Mouse (Mus musculus) midbrain, embryonic 16.5 days (tissue): ENCODE measurements at regions not wholly inside any gene's neighbourhood (a gene's known extent, or its start where the extent isn't known, plus 50 kb on each side); places are given as distances from the start of the nearest gene placed in this dataset.

Source experiments
- ATAC-seq: fragments of 200-750 bp; cut with Nextera tagmentation; 2 replicates; pipeline ENCODE4 v1.8.0; 2017; ENCODE audit warnings: moderate TSS enrichment
- H3K27ac ChIP-seq: fragments of 300-500 bp; sonication (generic); 2 replicates; pipeline ENCODE4 v1.5.1; 2014; ENCODE audit warnings: mild to moderate bottlenecking, low read length, mixed read lengths
- H3K27me3 ChIP-seq: fragments of 300-500 bp; sonication (generic); 2 replicates; pipeline ENCODE4 v1.6.1; 2014; ENCODE audit warnings: low read depth, low read length, mixed read lengths; ENCODE audit not compliant: control insufficient read depth, insufficient read depth
- H3K36me3 ChIP-seq: fragments of 300-500 bp; sonication (generic); 2 replicates; pipeline ENCODE4 v1.6.1; 2014; ENCODE audit warnings: mild to moderate bottlenecking, low read length, moderate library complexity, mixed read lengths; ENCODE audit not compliant: control insufficient read depth, insufficient read depth
- H3K4me1 ChIP-seq: fragments of 300-500 bp; sonication (generic); 2 replicates; pipeline ENCODE4 v1.6.1; 2014; ENCODE audit warnings: mild to moderate bottlenecking, low read length, mixed read lengths; ENCODE audit not compliant: control insufficient read depth, insufficient read depth
- H3K4me2 ChIP-seq: fragments of 300-500 bp; sonication (generic); 2 replicates; pipeline ENCODE4 v1.6.1; 2014; ENCODE audit warnings: mild to moderate bottlenecking, low read length, mixed read lengths
- H3K4me3 ChIP-seq: fragments of 300-500 bp; sonication (generic); 2 replicates; pipeline ENCODE4 v1.5.1; 2014; ENCODE audit warnings: low read depth, mild to moderate bottlenecking, low read length, moderate library complexity, mixed read lengths
- H3K9ac ChIP-seq: fragments of 300-500 bp; sonication (generic); 2 replicates; pipeline ENCODE4 v1.6.1; 2014; ENCODE audit warnings: low read depth, low read length, mixed read lengths
- H3K9me3 ChIP-seq: fragments of 300-500 bp; sonication (generic); replicated peaks from 2 replicates; pipeline ENCODE4 v1.6.1; 2014; ENCODE audit warnings: mild to moderate bottlenecking, low read length, mixed read lengths; ENCODE audit not compliant: control insufficient read depth, poor library complexity, severe bottlenecking
- WGBS: fragments of 180-500 bp; shearing (Covaris S2); extraction: QIAGEN DNeasy Blood & Tissue Kit; methylation state at CpG from one replicate; pipeline ENCODE4 v1.1.7; 2014; 5-methylcytosine and 5-hydroxymethylcytosine counted together

DNA sequence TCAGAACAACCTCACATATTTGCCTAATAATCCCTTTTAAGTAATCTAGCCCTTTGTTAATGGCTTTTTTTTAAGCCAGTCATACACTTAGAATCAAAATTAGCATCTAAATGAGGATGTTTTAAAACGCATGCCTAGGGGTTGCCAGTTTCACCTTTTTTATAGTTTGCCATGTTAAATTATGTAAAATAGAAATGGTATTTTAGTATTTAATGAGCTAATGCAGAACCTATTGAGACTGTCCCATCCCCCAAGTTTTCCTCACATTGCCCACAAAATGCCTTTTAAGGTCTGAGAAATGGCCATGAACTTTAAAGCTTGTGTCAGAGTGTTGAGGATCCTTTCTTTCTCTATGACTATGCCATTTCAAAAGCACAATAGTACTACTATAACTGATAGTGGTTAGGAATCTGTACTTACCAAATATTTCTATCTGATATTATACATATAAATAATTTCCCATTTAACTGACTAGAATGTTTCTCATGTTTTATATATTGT lies 400.6 kb upstream of the Cypt12 start:
- H3K9me3 ChIP-seq = no peaks in the 10 kb centered on the region
- no peak overlapping the region for H3K27ac ChIP-seq
- no peak for ATAC-seq
- no peak overlapping the region for H3K4me3 ChIP-seq
- no peaks in the 10 kb centered on the region for H3K27me3 ChIP-seq
- no peaks in the 10 kb centered on the region for H3K36me3 ChIP-seq
- H3K9ac ChIP-seq = no peak overlapping the region
- no peak overlapping the region for H3K4me2 ChIP-seq
- H3K4me1 ChIP-seq = no peaks in the 10 kb centered on the region
- 10% methylated on average over 1 of the region's 1 CpGs for WGBS

DNA sequence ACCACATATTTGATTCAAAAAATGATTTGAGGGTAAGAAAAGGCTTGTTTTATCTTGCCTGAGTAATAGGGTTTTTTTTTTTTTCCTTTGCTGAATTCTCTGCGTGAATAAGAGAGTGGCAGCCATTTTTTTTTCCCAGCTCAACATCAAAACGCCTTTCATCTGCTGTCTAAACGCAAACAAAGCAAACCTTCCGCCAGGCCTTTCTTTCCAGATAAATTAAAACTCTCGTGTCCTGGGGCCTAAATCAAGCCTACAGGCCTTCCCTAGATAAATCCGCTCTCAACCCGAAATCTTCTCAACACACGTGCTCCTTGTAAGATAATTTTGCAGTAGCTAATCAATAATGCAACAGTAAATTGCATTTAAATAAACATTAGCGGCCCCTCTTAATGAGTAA lies 365.7 kb upstream of the Cypt12 start:
- Histone ChIP-seq H3K4me3 (no peak overlapping the region), H3K4me1 (peaks cover 6% of the 10 kb centered on the region; the same call in 1 of the 2 replicates), H3K27ac (peak overlapping the region; percentile 92), H3K9me3 (no peaks in the 10 kb centered on the region), H3K9ac (peak overlapping the region; percentile 44; the same call in 1 of the 2 replicates), H3K27me3 (no peaks in the 10 kb centered on the region), H3K4me2 (peak overlapping the region; percentile 44), H3K36me3 (no peaks in the 10 kb centered on the region)
- 13% methylated on average over 9 of the region's 9 CpGs for WGBS
- peak; percentile 81 for ATAC-seq

DNA sequence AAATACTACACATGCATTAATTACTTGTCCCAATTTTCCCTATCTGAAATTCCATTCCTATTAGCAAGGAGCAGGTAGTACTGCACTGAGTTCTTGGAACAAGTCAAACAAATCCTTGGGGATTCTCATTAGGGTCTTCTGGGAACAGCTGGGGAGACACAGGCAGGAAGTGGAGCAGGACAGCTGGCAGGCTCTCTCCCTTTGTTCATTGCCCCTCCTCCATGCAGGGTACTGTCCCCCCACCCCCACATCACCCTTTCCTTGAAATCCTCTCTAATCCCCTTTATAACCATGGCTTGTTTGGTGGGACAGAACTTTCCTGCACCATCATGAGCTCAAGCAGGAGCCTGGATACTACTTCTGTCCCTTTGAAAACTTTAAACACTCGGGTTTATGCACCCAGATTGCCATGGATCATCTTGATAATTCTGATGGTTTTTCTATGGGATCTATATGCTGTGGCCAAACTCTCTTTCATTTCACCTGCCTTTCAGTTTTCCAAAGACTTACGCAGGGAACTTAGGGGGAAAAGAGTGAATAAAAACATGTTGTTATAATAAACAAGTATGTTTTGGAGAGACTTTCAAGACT lies 358.2 kb upstream of the Cypt12 start:
- no peak overlapping the region for H3K27ac ChIP-seq
- no peak for ATAC-seq
- no peak overlapping the region for H3K4me3 ChIP-seq
- no peaks in the 10 kb centered on the region for H3K27me3 ChIP-seq
- no peaks in the 10 kb centered on the region for H3K36me3 ChIP-seq
- H3K4me1 ChIP-seq = no peaks in the 10 kb centered on the region
- WGBS = 42% methylated on average over 2 of the region's 2 CpGs
- H3K4me2 ChIP-seq = no peak overlapping the region
- H3K9me3 ChIP-seq = no peaks in the 10 kb centered on the region
- H3K9ac ChIP-seq = no peak overlapping the region

DNA sequence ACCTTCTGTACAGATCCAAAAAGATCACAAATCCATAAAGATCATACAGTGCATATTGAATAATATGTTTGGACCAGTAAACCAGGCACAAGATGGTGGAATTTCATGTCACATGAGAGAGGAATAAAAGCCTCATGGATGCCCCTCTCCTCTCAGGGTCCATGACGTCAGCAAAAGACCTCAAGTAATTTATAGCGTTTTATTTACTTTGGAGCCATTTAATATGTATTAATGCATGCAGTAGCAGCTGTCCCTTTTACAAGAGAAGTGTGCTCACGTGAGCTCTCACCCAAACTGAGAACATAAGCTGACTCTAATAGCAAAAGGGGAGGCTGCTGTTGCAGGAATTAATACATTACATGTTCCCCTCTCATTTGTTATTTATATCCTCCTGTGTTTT lies 355.7 kb upstream of the Cypt12 start:
- no peaks in the 10 kb centered on the region for H3K4me1 ChIP-seq
- H3K27me3 ChIP-seq = no peaks in the 10 kb centered on the region
- no peak overlapping the region for H3K27ac ChIP-seq
- no peaks in the 10 kb centered on the region for H3K36me3 ChIP-seq
- H3K9me3 ChIP-seq = no peaks in the 10 kb centered on the region
- ATAC-seq = no peak
- 14% methylated on average over 3 of the region's 3 CpGs for WGBS
- H3K9ac ChIP-seq = no peak overlapping the region
- no peak overlapping the region for H3K4me3 ChIP-seq
- no peak overlapping the region for H3K4me2 ChIP-seq

DNA sequence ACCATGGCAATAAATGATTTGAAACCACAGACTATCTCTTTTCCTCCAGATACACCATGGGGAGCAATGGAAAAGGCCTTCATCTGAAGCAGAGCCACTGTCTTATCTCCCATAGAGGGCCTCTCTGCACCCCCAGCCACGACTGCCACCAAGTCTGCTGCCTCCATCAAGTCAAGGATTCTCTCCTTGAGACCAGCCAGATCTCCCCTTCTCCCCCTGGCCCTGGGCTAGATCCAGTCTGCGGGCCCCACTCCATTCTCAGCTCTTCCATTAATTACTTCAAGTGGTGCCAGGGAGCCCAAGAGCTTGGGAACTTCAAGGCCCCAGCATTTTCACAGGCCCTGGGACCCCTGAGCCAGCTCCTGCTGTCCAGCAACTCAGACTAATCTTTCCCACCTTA lies 351.8 kb upstream of the Cypt12 start:
- 75% methylated on average over 2 of the region's 2 CpGs for WGBS
- no peaks in the 10 kb centered on the region for H3K9me3 ChIP-seq
- no peak overlapping the region for H3K9ac ChIP-seq
- H3K27ac ChIP-seq = no peak overlapping the region
- no peaks in the 10 kb centered on the region for H3K27me3 ChIP-seq
- no peak overlapping the region for H3K4me2 ChIP-seq
- H3K4me1 ChIP-seq = no peaks in the 10 kb centered on the region
- no peak for ATAC-seq
- H3K36me3 ChIP-seq = no peaks in the 10 kb centered on the region
- no peak overlapping the region for H3K4me3 ChIP-seq

DNA sequence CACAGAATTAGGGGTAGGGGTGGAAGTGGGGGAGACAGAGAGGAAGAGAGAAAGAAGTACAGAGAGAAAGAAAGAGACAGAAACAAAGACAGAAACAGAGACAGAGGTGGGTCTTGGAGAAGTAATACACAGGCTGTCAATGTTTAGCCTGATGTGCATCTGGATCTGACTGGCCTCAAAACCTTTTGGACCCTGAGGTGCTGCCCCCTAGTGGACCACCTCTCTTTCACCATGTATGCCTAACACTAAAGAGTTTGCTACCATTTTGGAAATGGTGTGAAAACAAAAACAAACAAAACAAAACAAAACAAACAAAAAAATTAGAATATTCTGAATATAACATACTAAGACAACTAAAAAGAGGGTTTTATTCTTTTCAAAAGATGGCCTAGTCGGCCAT lies 334.7 kb upstream of the Cypt12 start:
- 89% methylated on average over 1 of the region's 1 CpGs for WGBS

DNA sequence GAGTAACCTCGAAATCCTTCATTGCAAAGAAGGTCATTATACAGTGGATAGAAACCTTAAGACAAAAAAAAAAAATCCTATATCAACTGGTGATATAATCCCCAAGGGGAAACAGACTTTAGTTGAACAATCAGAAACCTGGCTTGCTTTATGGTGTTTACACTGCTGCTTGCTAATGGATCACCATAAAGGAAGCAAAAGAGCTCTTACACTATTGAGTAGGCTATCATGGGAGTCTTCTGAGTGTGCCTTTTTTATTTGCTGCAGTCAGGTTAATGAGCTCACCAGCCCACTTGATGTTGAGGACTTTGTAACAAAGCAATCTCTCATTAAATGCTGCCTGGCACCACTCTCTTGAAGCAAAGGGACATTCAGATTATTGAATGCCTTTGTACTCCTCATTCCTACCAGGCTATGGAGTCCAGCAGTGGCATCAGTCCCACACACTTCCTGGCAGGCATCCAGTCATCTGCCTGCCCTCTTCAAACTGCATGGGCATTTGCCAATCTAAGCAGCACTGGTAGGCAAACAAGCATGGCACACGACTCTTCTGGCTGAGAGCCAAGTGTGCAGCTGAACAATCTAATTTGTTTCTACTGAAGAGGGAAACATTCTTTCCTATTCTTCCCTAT lies 331.7 kb upstream of the Cypt12 start:
- Histone ChIP-seq H3K9me3 (no peaks in the 10 kb centered on the region), H3K4me3 (no peak overlapping the region), H3K36me3 (no peaks in the 10 kb centered on the region), H3K9ac (no peak overlapping the region), H3K4me2 (no peak overlapping the region), H3K27ac (peak overlapping the region; percentile 71), H3K27me3 (no peaks in the 10 kb centered on the region), H3K4me1 (peaks cover 15% of the 10 kb centered on the region)
- peak; percentile 80 for ATAC-seq
- WGBS = 45% methylated on average over 2 of the region's 2 CpGs

More for the DNA sequence above, 334.7 kb upstream of the Cypt12 start:
- H3K4me3 ChIP-seq = no peak overlapping the region
- no peaks in the 10 kb centered on the region for H3K9me3 ChIP-seq
- H3K36me3 ChIP-seq = no peaks in the 10 kb centered on the region
- no peak overlapping the region for H3K27ac ChIP-seq
- no peak overlapping the region for H3K4me2 ChIP-seq
- no peak for ATAC-seq
- H3K4me1 ChIP-seq = peaks cover 6% of the 10 kb centered on the region; the same call in 1 of the 2 replicates
- H3K9ac ChIP-seq = no peak overlapping the region
- H3K27me3 ChIP-seq = no peaks in the 10 kb centered on the region

DNA sequence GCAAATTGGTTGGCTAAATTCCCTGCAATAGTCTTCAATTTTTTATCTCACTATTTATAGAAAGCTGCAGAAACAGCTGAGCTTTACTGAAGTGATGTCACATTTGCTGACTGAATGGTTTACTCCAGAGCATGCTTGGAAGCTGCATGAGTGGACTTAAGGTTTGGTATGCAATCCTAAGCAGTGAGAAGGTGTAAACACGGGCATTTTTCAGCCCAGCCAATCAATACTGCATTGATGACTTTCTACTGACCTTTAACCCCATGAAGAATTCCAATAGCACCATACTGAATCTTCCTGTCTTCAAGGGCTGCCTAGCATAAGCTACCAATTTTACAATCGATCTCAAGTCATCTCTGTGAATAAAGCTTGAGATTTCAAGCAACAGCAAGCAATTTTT lies 328.7 kb upstream of the Cypt12 start:
- Histone ChIP-seq H3K27me3 (no peaks in the 10 kb centered on the region; the same call in 1 of the 2 replicates), H3K9me3 (no peaks in the 10 kb centered on the region), H3K4me2 (peak overlapping the region; percentile 52), H3K9ac (peak overlapping the region; percentile 55), H3K4me3 (peak overlapping the region; percentile 9; the same call in 1 of the 2 replicates), H3K27ac (peak overlapping the region; percentile 95), H3K36me3 (no peaks in the 10 kb centered on the region), H3K4me1 (peaks cover 17% of the 10 kb centered on the region)
- WGBS = 9% methylated on average over 2 of the region's 2 CpGs
- ATAC-seq = peak; percentile 78

DNA sequence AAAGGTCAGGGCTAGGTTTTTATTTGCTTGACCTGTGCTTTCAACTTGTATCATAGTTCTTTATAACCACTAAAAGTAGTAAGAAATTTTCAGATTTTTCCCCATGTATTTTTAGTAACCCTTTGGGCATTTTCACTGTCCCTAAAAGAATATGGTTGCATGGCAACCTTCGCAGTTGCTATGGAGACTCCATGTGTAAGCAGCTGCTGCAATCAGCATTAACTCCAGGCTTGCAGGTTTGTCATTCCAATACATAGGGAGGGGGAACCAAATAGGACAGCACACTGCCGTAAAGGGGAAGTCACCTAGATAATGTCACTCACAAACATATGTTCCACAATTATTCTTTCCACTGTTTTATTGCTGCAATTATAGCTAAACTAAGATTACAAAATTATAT lies 328.3 kb upstream of the Cypt12 start:
- Histone ChIP-seq H3K36me3 (no peaks in the 10 kb centered on the region), H3K4me2 (peak overlapping the region; percentile 52), H3K27me3 (no peaks in the 10 kb centered on the region; the same call in 1 of the 2 replicates), H3K9ac (no peak overlapping the region; the same call in 1 of the 2 replicates), H3K4me1 (peaks cover 17% of the 10 kb centered on the region), H3K9me3 (no peaks in the 10 kb centered on the region), H3K27ac (peak overlapping the region; percentile 95), H3K4me3 (no peak overlapping the region; the same call in 1 of the 2 replicates)
- 18% methylated on average over 2 of the region's 2 CpGs for WGBS
- peak; percentile 95 for ATAC-seq
